Mouse (Mus musculus): ENCODE measurements around the gene Dnmt3a. TPM values are rescaled to one million over a fixed set of nuclear protein-coding genes. Genes with fewer than 3 reads are reported as not detected.
A peak's percentile ranks its signal among the peaks of the same experiment; 100 is the strongest.

Dnmt3a gene
- 43.2 and 47.6 TPM in 2 replicates for polyA plus RNA-seq (2012; rRNA removed)

GRCm38 (mm10) chr12:3805852-3806251 is at the start of gene Dnmt3a:
Dnmt3a (plus strand) TSS chr12:3806007.
- 15% methylated on average over 4 of the region's 4 CpGs for WGBS
- H3K27me3 ChIP-seq (ENCODE audit: control insufficient read depth, insufficient read depth, low read length), result no peaks in the 10 kb centered on the region
- H3K27ac ChIP-seq (ENCODE audit: insufficient read depth, low read length), result peak within 1 kb of the TSS; percentile 99
- peak in 1 of 2 experiments; percentile 63 for DNase-seq
- H3K4me1 ChIP-seq (ENCODE audit: control insufficient read depth, insufficient read depth, low read length), result peaks cover 23% of the 10 kb centered on the region
- no peak for TF ChIP-seq CTCF (IDR thresholded peaks at IDR 0.05; ENCODE audit: borderline replicate concordance, insufficient read depth, low read depth, low read length)
- no peak for TF ChIP-seq POLR2A (IDR thresholded peaks at IDR 0.05; ENCODE audit: borderline replicate concordance, insufficient read depth, low read length)
- H3K4me3 ChIP-seq (replicated peaks; ENCODE audit: insufficient read depth, low read depth, low read length), result peak within 1 kb of the TSS; percentile 79

DNA sequence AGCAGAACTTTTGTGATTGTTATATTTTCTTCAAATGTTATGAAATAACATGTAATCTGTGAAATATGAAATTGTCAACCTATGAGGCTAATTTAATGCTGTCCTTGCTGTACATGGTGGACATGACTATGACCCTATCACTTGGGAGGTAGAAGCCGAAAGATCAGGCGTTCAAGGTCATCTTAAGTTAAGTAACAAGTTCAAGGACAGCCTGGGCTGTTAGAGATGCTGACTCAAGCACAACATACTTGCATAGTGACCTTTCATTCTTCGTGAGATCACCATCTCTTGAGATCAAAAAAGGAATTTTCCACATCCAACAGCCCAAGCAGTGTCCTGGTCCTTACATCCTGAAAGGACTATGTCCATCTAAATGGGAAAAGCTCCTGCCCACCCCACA is 49.6 kb upstream of the Dnmt3a start:
- Histone ChIP-seq H3K27me3 (ENCODE audit: control insufficient read depth, insufficient read depth, low read length) (no peaks in the 10 kb centered on the region), H3K27ac (ENCODE audit: insufficient read depth, low read length) (no peak overlapping the region), H3K4me3 (replicated peaks; ENCODE audit: insufficient read depth, low read depth, low read length) (no peak overlapping the region), H3K4me1 (ENCODE audit: control insufficient read depth, insufficient read depth, low read length) (peaks cover 14% of the 10 kb centered on the region)
- DNase-seq, result no peak
- TF ChIP-seq POLR2A (IDR thresholded peaks at IDR 0.05; ENCODE audit: borderline replicate concordance, insufficient read depth, low read length), result no peak
- 96% methylated on average over 3 of the region's 3 CpGs for WGBS

DNA sequence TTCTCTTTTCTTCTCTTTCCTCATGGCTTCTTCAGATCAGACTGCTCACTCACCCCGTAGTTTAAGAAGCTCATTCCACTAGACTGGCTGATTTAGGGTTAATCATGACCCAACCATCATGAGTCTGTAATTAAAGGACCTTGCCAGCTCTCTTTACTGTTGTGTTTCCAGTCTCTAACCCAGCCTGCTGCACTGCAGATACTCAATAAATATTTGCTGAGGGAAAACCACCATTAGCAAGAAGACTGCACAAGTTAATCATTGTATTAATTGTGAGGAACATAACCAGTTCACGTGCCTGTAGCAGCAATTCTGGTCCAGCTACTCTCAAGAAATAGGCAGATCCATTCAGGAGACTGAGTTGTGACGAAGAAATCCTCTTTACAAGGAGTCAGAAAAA is 47.7 kb upstream of the Dnmt3a start:
- Histone ChIP-seq H3K27ac (ENCODE audit: insufficient read depth, low read length) (no peak overlapping the region), H3K4me1 (ENCODE audit: control insufficient read depth, insufficient read depth, low read length) (peaks cover 28% of the 10 kb centered on the region), H3K27me3 (ENCODE audit: control insufficient read depth, insufficient read depth, low read length) (no peaks in the 10 kb centered on the region), H3K4me3 (replicated peaks; ENCODE audit: insufficient read depth, low read depth, low read length) (no peak overlapping the region)
- DNase-seq, result no peak
- TF ChIP-seq POLR2A (IDR thresholded peaks at IDR 0.05; ENCODE audit: borderline replicate concordance, insufficient read depth, low read length), result no peak
- no peak for TF ChIP-seq CTCF (IDR thresholded peaks at IDR 0.05; ENCODE audit: borderline replicate concordance, insufficient read depth, low read depth, low read length)
- WGBS, result 93% methylated on average over 3 of the region's 3 CpGs

GRCm38 (mm10) chr12:3759419-3759818 is 46.4 kb upstream of the Dnmt3a start:
- 66% methylated on average over 4 of the region's 4 CpGs for WGBS
- Histone ChIP-seq H3K27me3 (ENCODE audit: control insufficient read depth, insufficient read depth, low read length) (no peaks in the 10 kb centered on the region), H3K4me1 (ENCODE audit: control insufficient read depth, insufficient read depth, low read length) (peaks cover 41% of the 10 kb centered on the region), H3K27ac (ENCODE audit: insufficient read depth, low read length) (no peak overlapping the region), H3K4me3 (replicated peaks; ENCODE audit: insufficient read depth, low read depth, low read length) (no peak overlapping the region)
- TF ChIP-seq CTCF (IDR thresholded peaks at IDR 0.05; ENCODE audit: borderline replicate concordance, insufficient read depth, low read depth, low read length), result no peak
- TF ChIP-seq POLR2A (IDR thresholded peaks at IDR 0.05; ENCODE audit: borderline replicate concordance, insufficient read depth, low read length), result no peak
- no peak for DNase-seq

GRCm38 (mm10) chr12:3760876-3761590 is 44.8 kb upstream of the Dnmt3a start:
- Histone ChIP-seq H3K4me3 (replicated peaks; ENCODE audit: insufficient read depth, low read depth, low read length) (no peak overlapping the region), H3K27ac (ENCODE audit: insufficient read depth, low read length) (peak overlapping the region; percentile 99), H3K4me1 (ENCODE audit: control insufficient read depth, insufficient read depth, low read length) (peaks cover 44% of the 10 kb centered on the region), H3K27me3 (ENCODE audit: control insufficient read depth, insufficient read depth, low read length) (no peaks in the 10 kb centered on the region)
- no peak for TF ChIP-seq CTCF (IDR thresholded peaks at IDR 0.05; ENCODE audit: borderline replicate concordance, insufficient read depth, low read depth, low read length)
- TF ChIP-seq POLR2A (IDR thresholded peaks at IDR 0.05; ENCODE audit: borderline replicate concordance, insufficient read depth, low read length), result peak; percentile 28; the same call in 1 of the 2 replicates
- WGBS, result 22% methylated on average over 4 of the region's 4 CpGs
- peak in 1 of 2 experiments; percentile 61 for DNase-seq

DNA sequence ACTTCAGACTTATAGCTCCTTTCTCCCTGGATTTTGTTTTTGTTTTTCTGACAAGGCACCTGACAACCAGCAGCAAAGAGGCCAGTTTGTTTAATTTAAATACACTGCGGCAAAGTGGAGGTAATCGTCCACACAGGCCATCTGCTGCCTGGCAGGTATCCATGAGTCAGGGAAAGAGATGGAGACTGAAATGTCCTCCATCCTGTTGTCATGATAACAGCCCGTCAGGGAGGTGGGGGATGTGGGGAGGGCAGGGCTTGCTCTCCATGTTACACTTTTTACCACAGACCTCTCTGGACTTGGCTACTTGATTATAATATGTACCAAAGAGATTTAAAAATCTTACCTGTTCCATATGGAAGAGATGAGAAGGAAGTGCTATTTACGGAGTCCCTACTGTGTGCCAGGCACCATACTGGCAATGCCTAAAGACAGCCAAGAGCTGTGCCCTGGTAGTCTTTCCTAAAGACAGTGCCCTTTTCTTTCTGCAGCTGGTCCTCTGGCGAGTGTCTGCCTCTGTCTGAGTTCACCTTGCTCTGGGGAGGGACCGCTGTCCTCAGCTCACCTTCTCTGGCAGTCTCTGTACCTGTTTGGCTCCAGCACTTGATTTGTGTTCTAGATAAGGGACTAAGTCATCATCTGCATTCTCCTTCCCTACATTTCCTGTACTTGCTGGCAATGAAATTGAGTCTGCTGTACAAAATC is 44.1 kb upstream of the Dnmt3a start:
- TF ChIP-seq CTCF (IDR thresholded peaks at IDR 0.05; ENCODE audit: borderline replicate concordance, insufficient read depth, low read depth, low read length) (no peak), POLR2A (IDR thresholded peaks at IDR 0.05; ENCODE audit: borderline replicate concordance, insufficient read depth, low read length) (no peak)
- peak; percentile 94 to 96 for DNase-seq
- peaks cover 44% of the 10 kb centered on the region for H3K4me1 ChIP-seq (ENCODE audit: control insufficient read depth, insufficient read depth, low read length)
- WGBS, result 8% methylated on average over 6 of the region's 6 CpGs
- peak overlapping the region; percentile 99 for H3K27ac ChIP-seq (ENCODE audit: insufficient read depth, low read length)
- H3K27me3 ChIP-seq (ENCODE audit: control insufficient read depth, insufficient read depth, low read length), result no peaks in the 10 kb centered on the region
- H3K4me3 ChIP-seq (replicated peaks; ENCODE audit: insufficient read depth, low read depth, low read length), result no peak overlapping the region

GRCm38 (mm10) chr12:3764191-3764804 is 41.5 kb upstream of the Dnmt3a start:
- H3K4me1 ChIP-seq (ENCODE audit: control insufficient read depth, insufficient read depth, low read length), result peaks cover 43% of the 10 kb centered on the region
- peak overlapping the region; percentile 25; the same call in 1 of the 2 replicates for H3K27ac ChIP-seq (ENCODE audit: insufficient read depth, low read length)
- TF ChIP-seq CTCF (IDR thresholded peaks at IDR 0.05; ENCODE audit: borderline replicate concordance, insufficient read depth, low read depth, low read length) (no peak), POLR2A (IDR thresholded peaks at IDR 0.05; ENCODE audit: borderline replicate concordance, insufficient read depth, low read length) (no peak)
- peak in 1 of 2 experiments; percentile 70 for DNase-seq
- WGBS, result 41% methylated on average over 3 of the region's 3 CpGs
- H3K27me3 ChIP-seq (ENCODE audit: control insufficient read depth, insufficient read depth, low read length), result no peaks in the 10 kb centered on the region
- no peak overlapping the region for H3K4me3 ChIP-seq (replicated peaks; ENCODE audit: insufficient read depth, low read depth, low read length)
